Mouse (Mus musculus) embryonic facial prominence, embryonic 10.5 days (tissue): ENCODE results near the gene Rgs7. TPM values are rescaled to one million over a fixed set of nuclear protein-coding genes. Genes with fewer than 3 reads are reported as not detected.

Experiments
- DNase-seq: peaks from one replicate; pipeline ENCODE4 v3.0.0-alpha.2; 2017; ENCODE audit warnings: low spot score
- H3K27ac ChIP-seq: fragments of 300-500 bp; sonication (generic); replicated peaks from 2 replicates; pipeline ENCODE4 v1.5.1; 2016; ENCODE audit warnings: mild to moderate bottlenecking
- H3K27me3 ChIP-seq: fragments of 300-500 bp; sonication (generic); replicated peaks from 2 replicates; pipeline ENCODE4 v1.6.1; 2016; ENCODE audit warnings: low read depth, mild to moderate bottlenecking; ENCODE audit not compliant: poor library complexity, severe bottlenecking
- H3K36me3 ChIP-seq: fragments of 300-500 bp; sonication (generic); replicated peaks from 2 replicates; pipeline ENCODE4 v1.6.1; 2016; ENCODE audit warnings: mild to moderate bottlenecking, moderate library complexity
- H3K4me1 ChIP-seq: fragments of 300-500 bp; sonication (generic); 2 replicates; pipeline ENCODE4 v1.6.1; 2016
- H3K4me3 ChIP-seq: fragments of 300-500 bp; sonication (generic); 2 replicates; pipeline ENCODE4 v1.5.1; 2016; ENCODE audit warnings: mild to moderate bottlenecking, moderate library complexity
- H3K9me3 ChIP-seq: fragments of 300-500 bp; sonication (generic); 2 replicates; pipeline ENCODE4 v1.6.1; 2016; ENCODE audit warnings: mild to moderate bottlenecking
- WGBS: fragments of 180-500 bp; shearing (Covaris S2); methylation state at CpG from one replicate; pipeline ENCODE4 v1.1.7; 2016; 5-methylcytosine and 5-hydroxymethylcytosine counted together
- polyA plus RNA-seq: library from polyadenylated mRNA; unstranded; fragments of >200 nt; fragmentation: Nextera tagmentation; extraction: Ambion mirVana; gene quantifications from 2 replicates; pipeline ENCODE4 v1.2.1, GENCODE M21; 2016

Rgs7 gene
- polyA plus RNA-seq, 1 experiment from 2014 or later: 0.96 TPM

GRCm38 (mm10) chr1:175333041-175333854 is 159.1 kb downstream of the Rgs7 start:
- Histone ChIP-seq H3K27ac (no peak overlapping the region), H3K9me3 (no peaks in the 10 kb centered on the region), H3K36me3 (no peaks in the 10 kb centered on the region), H3K4me1 (no peaks in the 10 kb centered on the region), H3K4me3 (no peak overlapping the region), H3K27me3 (no peaks in the 10 kb centered on the region)
- 91% methylated on average over 9 of the region's 9 CpGs for WGBS
- DNase-seq: no peak

- 81% methylated on average over 3 of the region's 3 CpGs for WGBS
- no peaks in the 10 kb centered on the region for H3K36me3 ChIP-seq
- DNase-seq: no peak
These were observed 162.3 kb downstream of the Rgs7 start for GRCm38 (mm10) chr1:175329934-175330471.

DNA sequence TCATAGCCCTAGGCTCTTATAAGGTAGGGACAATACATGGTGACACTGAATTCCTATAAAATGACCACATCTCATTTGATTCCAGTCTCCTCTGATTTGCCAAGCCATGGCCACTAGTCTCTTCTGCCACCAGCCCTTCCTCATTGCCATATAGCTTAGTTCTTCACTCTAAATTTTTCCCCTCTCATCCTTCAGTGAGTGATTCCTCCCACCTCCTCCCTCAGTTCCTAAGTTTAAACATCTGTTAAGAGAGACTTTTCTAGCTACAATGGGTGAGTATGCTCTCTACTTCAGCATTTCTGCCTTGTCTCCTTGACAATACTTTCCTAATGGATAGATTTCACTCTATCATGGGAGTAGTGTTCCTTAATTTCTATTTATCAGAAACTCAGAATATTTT is 169.5 kb downstream of the Rgs7 start:
- no peaks in the 10 kb centered on the region for H3K9me3 ChIP-seq
- no peak overlapping the region for H3K4me3 ChIP-seq

More at GRCm38 (mm10) chr1:175329934-175330471, 162.3 kb downstream of the Rgs7 start:
- Histone ChIP-seq H3K9me3 (no peaks in the 10 kb centered on the region), H3K27ac (no peak overlapping the region), H3K27me3 (no peaks in the 10 kb centered on the region), H3K4me1 (no peaks in the 10 kb centered on the region), H3K4me3 (no peak overlapping the region)

DNA sequence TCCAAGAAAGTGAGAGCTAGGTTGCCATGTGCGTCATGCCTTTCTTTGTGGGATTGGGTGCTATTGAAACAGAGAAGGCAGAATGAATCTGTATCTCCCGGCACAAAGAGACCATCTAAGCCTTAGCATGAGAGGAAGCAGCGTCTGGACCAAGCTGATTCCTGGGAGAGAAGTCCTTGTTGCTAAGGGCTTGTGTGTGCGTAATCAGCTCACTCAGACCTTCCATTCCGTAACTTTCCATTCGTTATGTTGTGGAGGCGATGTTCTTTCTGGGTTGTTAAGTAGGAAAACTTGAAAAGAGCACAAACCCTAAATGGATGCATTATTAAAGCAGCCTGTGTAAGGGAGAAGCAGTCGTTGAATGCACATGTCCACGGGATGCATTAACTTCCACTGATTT is 173.1 kb downstream of the Rgs7 start:
- no peaks in the 10 kb centered on the region for H3K36me3 ChIP-seq
- H3K9me3 ChIP-seq: no peaks in the 10 kb centered on the region
- no peak overlapping the region for H3K4me3 ChIP-seq
- no peak overlapping the region for H3K27ac ChIP-seq
- WGBS: 85% methylated on average over 9 of the region's 9 CpGs
- no peak for DNase-seq
- H3K27me3 ChIP-seq: no peaks in the 10 kb centered on the region
- H3K4me1 ChIP-seq: peaks cover 6% of the 10 kb centered on the region

More for the DNA sequence above, 169.5 kb downstream of the Rgs7 start:
- DNase-seq: no peak
- Histone ChIP-seq H3K4me1 (no peaks in the 10 kb centered on the region), H3K27me3 (no peaks in the 10 kb centered on the region), H3K36me3 (no peaks in the 10 kb centered on the region), H3K27ac (no peak overlapping the region)

- 19% methylated on average over 1 of the region's 1 CpGs for WGBS
- Histone ChIP-seq H3K27ac (no peak overlapping the region), H3K4me1 (peaks cover 6% of the 10 kb centered on the region), H3K36me3 (no peaks in the 10 kb centered on the region), H3K27me3 (no peaks in the 10 kb centered on the region), H3K4me3 (no peak overlapping the region), H3K9me3 (no peaks in the 10 kb centered on the region)
- peak; percentile 13 for DNase-seq
These were observed 175.0 kb downstream of the Rgs7 start for GRCm38 (mm10) chr1:175317264-175317663.

DNA sequence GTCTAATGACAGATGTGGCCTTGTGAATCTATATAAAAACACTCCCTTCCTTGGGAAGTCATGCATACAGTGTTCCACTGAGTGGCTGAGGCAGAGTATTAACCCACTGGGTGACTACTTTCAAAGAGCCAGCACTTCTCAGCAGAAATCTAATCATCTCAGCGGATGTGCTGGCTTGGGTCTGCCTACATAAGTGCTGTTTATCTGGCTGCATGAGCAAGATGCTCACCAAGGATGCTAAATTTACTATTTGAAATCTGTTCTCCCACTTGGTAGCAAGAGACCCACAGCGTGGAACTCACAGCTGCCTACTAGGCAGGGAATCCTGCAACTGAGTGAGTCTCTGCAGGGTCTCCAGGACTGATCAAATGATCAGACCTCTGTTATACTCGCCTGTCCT is 184.7 kb downstream of the Rgs7 start:
- no peak for DNase-seq
- WGBS: 83% methylated on average over 3 of the region's 3 CpGs
- Histone ChIP-seq H3K4me1 (no peaks in the 10 kb centered on the region), H3K36me3 (no peaks in the 10 kb centered on the region), H3K4me3 (no peak overlapping the region), H3K9me3 (no peaks in the 10 kb centered on the region), H3K27ac (no peak overlapping the region), H3K27me3 (no peaks in the 10 kb centered on the region)

GRCm38 (mm10) chr1:175300895-175301294 is 191.4 kb downstream of the Rgs7 start:
- Histone ChIP-seq H3K4me3 (no peak overlapping the region), H3K27me3 (no peaks in the 10 kb centered on the region), H3K4me1 (no peaks in the 10 kb centered on the region), H3K27ac (no peak overlapping the region), H3K9me3 (no peaks in the 10 kb centered on the region), H3K36me3 (no peaks in the 10 kb centered on the region)
- WGBS: 54% methylated on average over 1 of the region's 1 CpGs
- DNase-seq: no peak

GRCm38 (mm10) chr1:175300404-175300803 is 191.9 kb downstream of the Rgs7 start:
- no peak overlapping the region for H3K27ac ChIP-seq
- H3K9me3 ChIP-seq: no peaks in the 10 kb centered on the region
- H3K36me3 ChIP-seq: no peaks in the 10 kb centered on the region
- no peak overlapping the region for H3K4me3 ChIP-seq
- WGBS: 65% methylated on average over 3 of the region's 3 CpGs
- no peak for DNase-seq
- H3K27me3 ChIP-seq: no peaks in the 10 kb centered on the region
- no peaks in the 10 kb centered on the region for H3K4me1 ChIP-seq

GRCm38 (mm10) chr1:175299603-175300397 is 192.5 kb downstream of the Rgs7 start:
- Histone ChIP-seq H3K36me3 (no peaks in the 10 kb centered on the region), H3K4me3 (no peak overlapping the region), H3K27ac (no peak overlapping the region), H3K27me3 (no peaks in the 10 kb centered on the region), H3K9me3 (no peaks in the 10 kb centered on the region), H3K4me1 (no peaks in the 10 kb centered on the region)
- 86% methylated on average over 2 of the region's 2 CpGs for WGBS
- no peak for DNase-seq

- 92% methylated on average over 1 of the region's 1 CpGs for WGBS
- Histone ChIP-seq H3K4me3 (no peak overlapping the region), H3K27me3 (no peaks in the 10 kb centered on the region), H3K27ac (no peak overlapping the region), H3K4me1 (no peaks in the 10 kb centered on the region), H3K9me3 (no peaks in the 10 kb centered on the region), H3K36me3 (no peaks in the 10 kb centered on the region)
- DNase-seq: no peak
These were observed 195.4 kb downstream of the Rgs7 start for GRCm38 (mm10) chr1:175296906-175297305.

- WGBS: 90% methylated on average over 1 of the region's 1 CpGs
- H3K27me3 ChIP-seq: no peaks in the 10 kb centered on the region
- no peaks in the 10 kb centered on the region for H3K36me3 ChIP-seq
- H3K4me3 ChIP-seq: no peak overlapping the region
- H3K4me1 ChIP-seq: no peaks in the 10 kb centered on the region
- H3K27ac ChIP-seq: no peak overlapping the region
- no peaks in the 10 kb centered on the region for H3K9me3 ChIP-seq
- DNase-seq: no peak
These were observed 202.2 kb downstream of the Rgs7 start for GRCm38 (mm10) chr1:175290072-175290471.

DNA sequence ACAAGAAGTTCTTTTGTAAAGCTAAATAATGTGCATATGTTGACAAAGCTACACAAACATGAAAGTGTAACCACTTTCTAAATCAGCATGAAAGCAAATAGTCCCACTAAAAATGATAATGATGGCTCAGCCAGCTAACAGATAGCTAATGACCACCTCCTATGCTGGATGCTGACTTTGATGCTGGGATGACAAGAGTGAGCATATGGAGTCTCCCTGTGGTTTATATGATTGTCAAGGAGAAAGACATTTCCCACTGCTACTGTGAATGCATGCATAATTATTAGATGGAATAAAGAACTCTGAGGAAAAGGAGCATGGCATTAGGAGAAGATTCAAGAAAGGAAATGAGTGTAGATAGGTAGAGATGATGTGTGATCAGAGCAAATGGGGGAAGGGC is 230.0 kb downstream of the Rgs7 start:
- DNase-seq: no peak
- H3K27ac ChIP-seq: no peak overlapping the region
- H3K27me3 ChIP-seq: no peaks in the 10 kb centered on the region
- H3K9me3 ChIP-seq: no peaks in the 10 kb centered on the region
- no peak overlapping the region for H3K4me3 ChIP-seq
- no peaks in the 10 kb centered on the region for H3K4me1 ChIP-seq
- no peaks in the 10 kb centered on the region for H3K36me3 ChIP-seq

GRCm38 (mm10) chr1:175259374-175259773 is 232.9 kb downstream of the Rgs7 start:
- no peak for DNase-seq
- Histone ChIP-seq H3K9me3 (no peaks in the 10 kb centered on the region), H3K4me3 (no peak overlapping the region), H3K36me3 (no peaks in the 10 kb centered on the region), H3K4me1 (no peaks in the 10 kb centered on the region), H3K27ac (no peak overlapping the region), H3K27me3 (no peaks in the 10 kb centered on the region)
- 76% methylated on average over 1 of the region's 1 CpGs for WGBS
